Mouse (Mus musculus) embryo, embryonic 10.5 days (tissue): ENCODE measurements around the gene Cep162.
A peak's percentile ranks its signal among the peaks of the same experiment; 100 is the strongest.

Experiments used
- DNase-seq: peaks from one replicate; pipeline ENCODE4 v3.0.0-alpha.2; 2015; ENCODE audit warnings: low spot score

Gene Cep162

DNA sequence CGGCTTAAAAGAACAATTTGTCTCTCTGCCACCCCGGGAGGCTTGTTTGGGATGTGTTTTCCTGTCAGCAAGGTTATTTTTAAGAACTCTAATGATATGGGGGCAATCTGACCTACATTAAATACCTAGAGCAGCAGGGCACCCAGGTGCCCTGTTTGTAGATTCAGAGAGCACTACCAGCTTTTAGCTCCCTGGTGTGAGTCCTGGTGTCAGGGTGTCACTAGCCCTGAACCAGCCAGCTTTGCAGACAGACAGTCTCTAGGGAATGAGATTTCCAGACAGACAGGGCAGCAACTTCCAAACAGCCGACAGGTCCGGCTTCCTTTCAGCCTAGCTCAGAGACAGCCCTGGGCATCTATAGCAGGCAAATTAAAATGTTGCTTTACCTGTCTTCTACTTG lies 92.8 kb downstream of the Cep162 start:
- DNase-seq: no peak

DNA sequence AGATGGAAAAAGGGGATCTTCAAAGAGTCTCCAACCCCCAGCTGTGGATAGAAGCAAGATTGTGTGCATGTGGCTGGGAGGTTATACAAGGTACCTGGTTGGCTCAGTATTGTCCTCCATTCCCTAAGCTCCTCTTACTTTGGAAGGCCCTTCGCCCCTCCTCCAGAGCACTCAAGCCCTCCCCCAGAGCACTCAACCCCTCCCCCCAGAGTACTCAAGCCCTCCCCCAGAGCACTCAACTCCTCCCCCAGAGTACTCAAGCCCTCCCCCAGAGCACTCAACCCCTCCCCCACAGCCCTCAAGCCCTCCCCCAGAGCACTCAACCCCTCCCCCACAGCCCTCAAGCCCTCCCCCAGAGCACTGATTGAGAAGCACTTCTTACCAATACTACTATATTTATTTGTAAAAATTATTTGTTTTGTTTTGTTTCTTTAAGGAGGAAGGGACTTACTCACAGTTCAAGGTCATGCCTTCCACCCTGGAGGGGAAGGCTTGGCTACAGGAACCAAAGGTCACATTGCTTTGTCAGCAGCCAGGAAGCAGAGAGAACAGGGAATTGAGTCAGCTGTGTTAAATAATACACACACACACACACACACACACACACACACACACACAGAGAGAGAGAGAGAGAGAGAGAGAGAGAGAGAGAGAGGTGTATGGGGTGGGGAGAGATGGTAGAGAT lies 102.6 kb downstream of the Cep162 start:
- DNase-seq: no peak

DNA sequence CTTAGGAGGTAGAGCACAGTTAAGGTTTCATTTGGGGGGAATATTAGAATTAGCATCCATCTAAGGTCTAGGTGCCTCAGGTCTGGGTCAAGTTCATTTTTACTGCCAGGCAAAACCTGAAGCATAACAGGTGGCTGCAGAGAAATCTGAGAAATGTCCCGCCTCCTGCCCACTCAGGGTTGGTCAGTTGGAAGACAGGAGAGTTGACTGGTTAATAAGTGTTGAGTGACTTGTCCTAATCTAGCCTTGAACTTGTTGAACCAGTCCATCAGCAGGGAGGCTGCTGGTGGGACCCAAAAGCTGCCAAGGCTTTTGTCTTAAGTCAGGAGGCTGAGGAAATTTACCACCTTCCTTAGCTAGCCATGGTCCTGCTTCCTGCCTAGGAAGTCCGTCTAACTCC lies 107.4 kb downstream of the Cep162 start:
- DNase-seq: peak; percentile 8

DNA sequence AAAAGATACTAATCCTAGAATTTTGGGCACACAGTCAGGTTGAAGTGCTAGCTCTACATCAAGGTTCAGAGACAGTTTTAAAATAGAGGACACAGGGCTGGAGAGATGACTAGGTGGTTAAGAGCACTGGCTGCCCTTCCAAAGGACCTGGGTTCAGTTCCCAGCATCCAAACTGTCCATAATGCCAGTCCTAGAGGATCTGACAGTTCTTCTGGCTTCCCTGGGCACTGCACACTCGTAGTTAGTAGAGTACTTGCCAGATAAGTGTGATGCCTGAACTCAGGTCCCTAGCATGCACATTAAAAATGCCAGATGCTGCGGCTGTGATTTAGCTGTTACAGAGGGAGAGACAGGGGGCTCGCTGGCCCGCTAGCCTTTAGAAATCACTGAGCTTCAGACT lies 108.9 kb downstream of the Cep162 start:
- no peak for DNase-seq

DNA sequence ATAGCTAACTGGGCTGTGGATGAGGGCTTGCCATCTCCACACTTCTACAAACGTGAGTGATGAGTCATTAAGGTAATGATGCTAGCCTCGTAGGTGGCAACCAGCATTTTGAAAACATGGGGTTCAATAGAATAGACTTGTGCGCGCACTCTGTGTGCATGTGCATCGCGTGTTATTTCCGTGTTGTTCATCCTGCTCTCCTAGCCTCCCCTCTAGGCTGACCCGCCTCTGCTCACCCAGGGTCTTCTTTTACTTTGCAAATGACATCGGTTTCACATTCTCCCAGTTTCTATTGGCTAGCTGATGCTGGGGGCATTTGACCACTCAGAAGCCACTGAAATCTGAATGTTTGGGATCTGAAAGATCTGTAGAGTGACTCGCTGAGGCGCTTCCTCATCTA lies 109.7 kb downstream of the Cep162 start:
- DNase-seq: peak; percentile 6

DNA sequence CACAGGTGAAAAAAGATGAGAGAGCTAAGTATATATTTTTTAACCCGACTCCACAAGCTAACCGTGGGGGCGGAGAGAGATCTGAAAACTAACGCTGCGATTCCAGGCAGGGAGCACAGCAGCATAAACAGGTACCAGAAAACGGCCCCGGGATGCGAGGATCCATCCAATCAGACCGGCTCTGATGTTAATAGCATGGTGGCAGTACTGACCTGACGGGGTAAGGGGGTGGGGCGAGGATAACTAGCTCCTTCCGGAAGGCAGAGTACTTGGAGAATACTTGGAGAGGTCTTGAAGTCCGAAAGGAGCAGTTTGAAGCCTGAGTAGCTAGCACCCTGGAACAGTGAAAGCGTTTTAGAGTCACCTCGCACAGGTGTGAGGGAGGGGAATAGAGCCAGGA lies 110.2 kb downstream of the Cep162 start:
- peak; percentile 39 for DNase-seq

DNA sequence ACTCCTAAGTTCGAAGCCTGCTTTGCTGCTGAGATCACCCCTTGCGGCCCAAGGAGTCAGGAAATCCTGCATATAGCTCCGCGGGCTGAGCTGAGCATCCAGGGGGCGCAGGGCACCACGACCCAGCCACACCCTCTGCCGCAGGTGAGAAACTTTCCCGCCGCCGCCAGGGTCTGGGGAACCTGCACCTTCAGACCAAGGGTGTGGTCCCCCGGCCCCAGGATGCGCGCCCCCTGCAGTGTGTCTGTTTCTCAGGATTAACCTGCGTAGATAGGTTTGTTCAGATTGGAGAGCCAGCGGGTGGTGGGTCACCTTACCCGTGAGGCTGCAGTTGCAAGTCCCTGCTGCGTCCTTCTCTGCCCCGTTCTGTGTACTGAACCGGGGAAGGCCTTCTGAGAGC lies 110.8 kb downstream of the Cep162 start:
- no peak for DNase-seq

DNA sequence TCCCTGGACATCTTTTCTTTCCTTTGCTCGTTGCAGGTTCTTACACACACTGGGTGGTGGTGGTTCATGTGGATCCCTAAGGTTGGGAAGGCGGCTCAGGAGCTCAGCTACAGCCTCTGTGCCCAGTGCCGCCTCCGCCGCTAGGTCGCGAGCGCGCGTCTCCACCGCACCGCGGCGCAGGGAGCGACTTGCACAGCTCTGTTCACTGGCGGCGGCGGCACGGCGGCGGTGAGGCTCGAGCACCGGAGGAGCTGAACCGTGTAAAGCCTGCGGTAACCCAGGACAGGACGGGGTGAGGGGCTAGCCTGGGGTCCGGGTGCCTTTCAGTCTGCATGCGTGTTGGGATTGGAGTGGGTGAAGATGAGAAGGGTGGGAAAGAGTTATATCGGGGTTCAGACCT lies 111.2 kb downstream of the Cep162 start, which contains the start of gene Mrap2:
Gene Mrap2 (plus strand): TSS at position 201 of the 400 bp plus-strand sequence.
- peak; percentile 79 for DNase-seq

DNA sequence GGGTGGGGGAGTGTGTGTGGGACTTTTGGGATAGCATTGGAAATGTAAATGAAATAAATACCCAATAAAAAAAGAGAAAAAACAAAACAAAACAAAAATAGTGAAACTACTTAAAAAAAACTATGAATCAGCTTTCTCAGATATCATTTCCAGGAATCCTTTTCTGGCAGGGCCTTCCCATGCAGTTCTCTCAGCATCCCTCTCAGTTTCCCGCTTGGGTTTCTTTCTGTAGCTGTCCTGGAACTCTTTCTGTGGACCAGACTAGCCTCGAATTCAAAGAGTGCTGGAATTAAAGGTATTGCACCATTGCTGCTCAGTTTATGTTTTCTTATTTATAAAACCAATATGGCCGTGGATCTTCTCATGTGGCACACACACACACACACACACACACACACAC lies 112.3 kb downstream of the Cep162 start:
- no peak for DNase-seq
